Mouse (Mus musculus) hindlimb bud, embryonic 11.5 days (tissue): ENCODE data around the gene Rras.
A peak's percentile ranks its signal among the peaks of the same experiment; 100 is the strongest.

Source experiments
- DNase-seq: peaks from one replicate; pipeline ENCODE4 v3.0.0-alpha.2; 2012; ENCODE audit warnings: low read depth, low spot score; ENCODE audit errors: extremely low spot score

Rras gene

DNA sequence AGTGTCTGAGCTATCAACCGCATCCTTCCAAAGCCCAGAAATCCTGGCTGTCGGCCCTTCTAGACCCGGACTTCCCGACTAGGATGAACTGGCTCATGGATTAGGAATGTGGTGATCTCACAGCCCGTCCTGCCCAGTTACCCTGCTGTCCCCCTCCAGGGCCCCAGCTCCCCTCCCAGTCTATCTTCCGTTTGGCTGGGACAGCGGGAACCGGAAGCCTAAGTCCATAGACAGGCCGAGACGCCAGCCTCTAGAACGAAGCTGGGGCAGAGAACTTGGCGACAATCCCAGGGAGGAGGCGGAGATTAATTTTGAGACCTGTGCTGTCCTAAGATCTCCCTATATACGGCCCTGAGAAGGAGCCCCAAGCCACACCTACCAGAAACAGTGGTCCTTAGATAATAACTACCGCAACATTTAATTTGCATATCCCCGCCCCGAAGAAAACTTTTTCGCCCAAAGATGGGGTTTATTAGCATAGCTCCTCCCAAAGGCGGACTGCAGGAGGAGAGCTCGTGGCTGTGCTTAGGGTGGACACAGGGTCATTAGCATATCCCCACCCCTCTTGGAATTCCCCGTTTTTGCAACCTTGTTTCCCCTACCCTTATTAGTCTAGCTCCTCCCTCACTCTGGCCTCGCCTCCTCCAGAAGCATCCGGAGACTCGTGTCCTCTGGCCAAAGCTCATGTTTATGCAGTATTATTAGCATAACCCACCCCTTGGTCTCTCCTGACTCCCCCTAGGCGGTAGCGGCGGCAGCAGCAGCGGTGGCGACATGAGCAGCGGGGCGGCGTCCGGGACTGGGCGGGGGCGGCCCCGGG is at the start of gene Rras:
TSS of gene Rras (plus strand) at position 720 of the 820 bp plus-strand sequence.
- DNase-seq = peak; percentile 95

GRCm38 (mm10) chr7:44970231-44970691 is 47.5 kb upstream of the Rras start:
- no peak for DNase-seq

GRCm38 (mm10) chr7:44971142-44971541 is 46.6 kb upstream of the Rras start:
- no peak for DNase-seq

- no peak for DNase-seq
Measured at GRCm38 (mm10) chr7:44973415-44974130, 44.2 kb upstream of the Rras start.

DNA sequence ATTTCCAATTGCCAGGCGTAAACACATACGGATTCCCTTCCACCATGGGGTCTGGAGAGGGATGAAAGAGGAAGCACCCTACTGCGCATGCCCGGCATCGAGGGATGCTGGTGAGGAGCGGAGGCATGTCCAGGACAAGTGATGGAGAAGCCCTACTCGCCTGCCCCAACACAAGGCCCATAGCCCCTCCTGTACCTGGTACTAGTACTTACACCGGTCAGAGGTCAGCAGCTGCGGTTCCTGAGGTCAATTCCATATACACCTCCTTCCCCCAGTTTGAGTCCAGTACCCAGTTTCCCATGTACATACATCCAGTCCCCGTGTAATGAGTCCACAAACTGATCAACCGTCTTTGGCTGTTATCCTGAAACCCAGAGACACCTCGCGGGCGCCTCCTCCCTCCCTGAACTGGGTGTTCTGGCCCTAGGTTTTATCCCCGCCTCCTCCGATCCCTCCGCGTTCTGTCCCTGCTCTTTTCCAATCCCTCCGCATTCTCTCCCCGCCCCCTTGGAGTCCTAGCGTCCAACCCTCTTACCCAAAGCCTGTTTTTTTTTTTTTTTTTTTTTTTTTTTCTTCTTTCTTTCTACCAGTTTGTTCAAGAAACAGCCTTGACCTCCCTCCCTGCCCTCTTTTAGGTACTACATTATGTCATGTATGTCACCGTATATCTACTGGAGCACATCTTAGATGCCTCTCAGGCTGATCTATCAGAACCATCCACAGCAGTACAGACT is 43.2 kb upstream of the Rras start, which contains the start of gene Cpt1c:
TSS of gene Cpt1c (minus strand) at position 469 of the 734 bp plus-strand sequence.
- DNase-seq = no peak

DNA sequence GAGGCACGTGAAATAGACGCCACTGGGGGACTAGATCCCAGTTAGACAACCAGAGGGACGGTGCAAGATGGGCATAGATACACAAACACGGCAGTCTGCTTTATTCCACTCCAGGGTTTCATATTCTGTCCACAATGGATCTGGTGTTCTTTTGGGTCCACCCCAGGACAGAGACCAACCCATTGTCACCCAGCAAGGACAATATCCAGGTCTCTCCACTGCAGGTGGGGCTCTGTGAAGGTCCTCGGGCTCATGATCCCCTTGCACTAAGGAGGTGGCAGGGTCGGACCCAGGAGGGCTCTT is 42.7 kb upstream of the Rras start:
- DNase-seq = no peak

- no peak for DNase-seq
Measured at GRCm38 (mm10) chr7:44978300-44978699, 39.5 kb upstream of the Rras start.

DNA sequence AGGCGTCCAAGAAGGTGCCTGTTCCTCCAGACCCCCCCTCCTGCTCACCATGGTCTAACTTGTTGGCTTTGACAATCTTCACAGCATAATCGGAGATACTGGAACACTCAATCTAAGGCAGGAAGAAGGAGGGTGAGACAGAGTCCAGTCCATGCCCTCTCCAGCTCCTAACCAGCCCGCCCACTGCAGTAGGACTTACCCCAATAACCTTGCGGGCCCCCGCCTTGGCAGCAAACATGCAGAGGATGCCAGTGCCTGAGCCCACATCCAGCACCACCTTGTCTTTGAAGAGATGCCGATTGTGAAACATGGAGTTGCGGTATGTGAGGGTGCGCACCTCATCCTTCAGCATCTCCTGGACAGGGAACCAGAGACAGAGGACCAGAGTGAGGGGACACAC is 36.2 kb upstream of the Rras start:
- DNase-seq = no peak

DNA sequence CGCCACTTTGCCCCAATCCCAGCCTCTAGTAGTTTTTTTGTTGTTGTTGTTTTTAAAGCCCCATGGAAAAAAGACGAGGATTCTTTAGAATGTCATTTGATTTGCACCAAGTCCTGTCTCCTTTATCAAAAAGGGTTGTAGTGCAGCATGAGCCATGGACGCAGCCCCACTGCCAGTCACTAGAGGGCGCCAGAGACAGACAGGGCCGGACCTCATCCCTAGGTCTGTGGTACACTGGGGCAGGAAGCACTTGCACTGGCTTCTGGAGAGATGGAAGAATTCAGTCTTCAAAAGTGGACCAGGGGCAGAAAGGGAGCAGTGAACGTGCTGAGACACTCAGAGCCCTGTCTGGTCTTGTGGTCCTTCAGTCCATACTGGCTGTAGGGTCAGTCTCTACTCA is 34.7 kb upstream of the Rras start:
- no peak for DNase-seq

DNA sequence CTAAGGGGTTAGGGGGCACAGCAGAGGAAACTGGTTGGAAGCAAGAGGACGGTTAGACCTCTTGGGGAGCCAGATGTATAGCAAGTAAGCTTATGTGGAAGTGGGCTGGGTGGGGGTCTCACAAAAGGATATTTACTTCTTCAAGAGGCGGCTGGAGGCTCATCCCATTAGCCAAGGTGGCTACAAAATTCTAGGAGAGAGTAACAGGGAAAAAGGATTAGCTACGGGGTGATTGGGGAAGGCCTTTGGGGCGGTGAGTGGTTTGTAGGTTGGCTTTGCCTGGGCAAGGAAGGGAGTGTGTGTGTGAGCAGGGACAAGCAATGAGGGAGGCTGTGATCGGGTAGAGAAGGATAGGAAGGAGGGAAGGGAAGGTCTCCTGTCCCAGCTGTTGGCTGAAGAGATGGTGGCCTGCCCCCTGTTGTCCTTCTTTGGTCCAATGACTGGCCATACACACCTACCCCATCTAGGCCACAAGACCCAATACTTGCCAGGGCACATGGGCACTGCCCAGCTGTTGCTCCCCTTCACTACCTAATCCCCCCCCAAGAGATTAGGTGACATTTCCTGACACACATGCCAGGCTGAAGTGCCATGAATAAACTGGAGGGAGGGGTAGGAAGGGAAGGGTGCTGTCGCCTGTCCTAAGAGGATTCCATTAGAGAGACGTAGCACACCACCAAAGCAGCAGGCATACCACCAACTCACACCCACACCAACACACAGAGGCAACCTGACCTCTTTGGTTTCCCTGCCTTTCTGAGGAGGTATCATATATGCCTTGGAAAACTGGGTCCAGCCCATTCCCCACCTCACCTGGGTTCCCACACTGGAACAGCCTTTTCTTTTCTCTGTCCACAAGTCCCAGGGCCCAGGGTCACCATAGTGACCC is 33.6 kb upstream of the Rras start:
- no peak for DNase-seq

GRCm38 (mm10) chr7:44984833-44985164 is 33.0 kb upstream of the Rras start:
- no peak for DNase-seq

DNA sequence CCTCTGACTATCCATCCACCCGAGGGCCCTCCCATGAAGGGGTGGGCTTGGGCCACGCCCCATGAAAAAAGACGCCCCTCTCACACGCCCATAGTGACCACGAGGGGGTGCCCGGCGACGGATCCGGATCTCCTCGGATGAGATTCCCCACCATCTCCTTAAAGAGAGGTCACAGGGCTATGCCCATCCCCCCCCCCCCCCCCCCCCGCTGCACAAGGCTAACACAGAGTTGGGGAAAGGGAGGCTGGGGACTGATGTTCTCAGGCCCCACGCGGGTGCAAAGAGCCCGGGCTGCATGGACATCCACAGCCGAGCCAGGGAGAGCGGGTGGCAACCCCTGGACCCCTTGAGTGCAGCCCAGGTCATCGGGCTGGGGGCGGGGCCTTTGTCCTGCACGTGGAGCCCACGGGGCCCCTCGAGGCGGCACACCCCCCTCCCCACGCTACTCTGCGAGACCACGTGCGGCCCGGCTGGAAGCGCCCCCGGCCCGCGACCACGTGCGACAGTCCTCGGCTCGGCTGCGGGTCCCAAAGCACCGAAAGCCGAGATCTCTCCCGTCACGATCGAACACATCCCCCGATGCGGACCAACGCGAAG is 32.1 kb upstream of the Rras start:
- no peak for DNase-seq

GRCm38 (mm10) chr7:44986192-44986878 is 31.4 kb upstream of the Rras start, which contains the start of gene Prmt1:
Gene Prmt1 (minus strand): TSS chr7:44986568.
- DNase-seq = peak; percentile 98

DNA sequence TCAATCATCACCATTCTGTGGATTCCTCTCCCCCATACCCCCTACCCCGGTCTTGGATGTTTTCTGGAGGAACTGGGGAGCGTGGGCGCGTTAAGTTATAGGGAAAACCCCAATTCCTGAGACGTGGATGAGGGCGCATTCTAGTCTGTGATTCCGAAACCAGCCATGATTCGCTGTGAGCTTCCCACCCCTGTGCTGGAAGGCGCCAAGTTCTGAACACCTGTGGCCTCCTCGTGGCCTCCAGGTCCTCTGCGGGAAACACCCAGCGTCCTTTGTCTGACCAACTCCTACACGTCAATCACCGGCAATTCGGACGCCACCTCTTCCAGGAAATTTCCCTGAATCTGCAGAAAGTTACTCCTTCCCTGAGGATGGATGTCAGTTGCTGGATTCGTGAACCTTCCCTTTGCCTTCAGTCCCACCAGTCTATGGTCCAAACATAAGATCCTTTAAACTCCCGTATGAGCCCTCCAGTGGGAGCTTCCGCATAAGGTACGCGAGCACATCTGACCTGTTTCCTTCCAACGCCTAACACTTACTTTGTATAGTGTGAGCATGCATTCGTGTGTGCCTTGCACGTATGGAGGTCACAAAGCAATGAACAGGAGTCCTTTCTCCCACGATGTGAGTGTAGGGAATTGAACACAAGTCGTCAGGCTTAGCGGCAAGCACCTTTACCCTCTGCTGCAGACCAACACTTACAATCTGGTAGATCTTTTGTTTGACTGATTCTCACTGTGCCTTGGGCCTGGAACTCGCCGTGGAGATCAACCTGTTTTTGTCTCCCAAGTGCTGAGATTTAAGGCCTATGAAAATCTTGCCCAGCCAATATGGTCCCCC is 30.7 kb upstream of the Rras start:
- DNase-seq = peak; percentile 64

GRCm38 (mm10) chr7:44996672-44997071 is 21.1 kb upstream of the Rras start:
- DNase-seq = no peak

DNA sequence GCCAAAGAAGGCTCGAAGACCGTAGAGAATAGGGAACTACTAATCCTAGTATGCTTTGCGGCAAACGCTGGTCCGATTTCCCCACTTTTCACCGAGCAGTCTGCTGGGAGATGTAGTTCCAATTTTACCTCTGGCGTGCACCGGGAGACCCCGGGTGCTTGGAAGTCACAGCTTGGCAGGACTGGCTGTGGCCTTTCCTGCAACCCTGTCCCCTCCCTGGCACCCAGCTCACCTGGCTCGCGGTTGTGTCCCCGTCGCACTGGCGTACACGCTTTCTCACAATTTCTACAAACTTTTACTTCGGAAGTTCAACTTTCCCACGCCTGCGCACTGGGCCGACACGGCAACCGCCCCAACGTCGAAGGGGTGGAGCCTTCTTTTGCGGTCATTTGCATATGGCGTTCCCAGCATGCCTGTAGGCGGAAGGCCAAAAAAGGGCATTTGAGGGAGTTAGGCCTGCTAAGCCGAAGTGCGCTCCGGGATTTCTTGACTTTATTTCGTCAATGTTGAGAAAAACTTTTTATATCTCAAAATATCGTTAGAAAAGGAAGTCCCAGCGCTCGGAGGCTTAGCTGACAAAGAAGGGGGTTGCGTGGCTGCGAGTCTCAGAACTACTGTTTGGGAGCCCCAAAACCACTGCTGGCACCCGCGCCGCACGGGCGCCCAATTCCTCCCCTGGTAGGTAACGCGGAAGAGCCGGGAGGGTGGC is 20.4 kb upstream of the Rras start, which contains the start of gene Irf3:
TSS of gene Irf3 (plus strand) at position 418 of the 709 bp plus-strand sequence.
- peak; percentile 96 for DNase-seq

- no peak for DNase-seq
Measured at GRCm38 (mm10) chr7:44997940-44998428, 19.8 kb upstream of the Rras start.

- no peak for DNase-seq
Measured at GRCm38 (mm10) chr7:44998501-44998955, 19.2 kb upstream of the Rras start, which contains the start of gene Bcl2l12. Gene Bcl2l12 (minus strand): TSS chr7:44998712.
